In the genomic region with DNA sequence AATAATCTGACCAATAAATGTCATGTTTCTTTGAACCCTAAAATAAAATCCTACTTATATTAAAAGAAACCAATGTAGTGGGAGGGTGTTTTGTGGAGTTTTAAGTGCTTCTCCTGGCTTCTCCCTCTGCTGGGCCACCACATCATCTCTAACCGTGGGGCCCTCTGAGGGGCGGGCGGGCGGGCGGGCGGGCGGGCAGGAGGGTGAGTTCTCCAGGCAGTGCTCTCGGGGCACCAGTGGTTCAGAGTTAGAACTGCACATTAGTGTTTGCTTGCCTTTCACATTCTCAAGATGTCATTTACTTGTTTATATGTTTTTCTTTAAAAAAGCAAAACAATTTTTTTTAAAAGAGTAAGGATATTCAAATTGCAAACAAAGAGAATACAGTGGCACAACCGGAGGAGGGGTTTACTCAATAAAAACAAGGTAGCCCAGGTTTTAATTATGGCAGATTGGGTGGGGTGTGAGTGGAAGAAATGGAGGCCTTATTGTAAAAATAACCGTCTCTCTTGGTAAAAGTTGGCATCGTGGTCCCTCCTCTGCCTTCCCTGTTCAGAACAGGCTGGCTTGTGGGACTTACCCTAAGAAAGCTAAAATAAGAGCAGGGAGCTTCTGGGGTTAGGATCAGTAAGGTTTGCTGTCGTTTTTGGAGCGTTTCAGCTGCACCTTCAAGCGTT, we compare ENCODE assay signal across 13 mouse cellular contexts.
DNase-seq lines count a peak whose midpoint lies in the region; ATAC-seq and TF ChIP-seq lines count a peak whose summit lies in the region.
"Had no signal": no experiment of that assay in that cellular context is flagged by ENCODE, and none has a peak within 500 bp of the region (broad histone marks: within the 10 kb centered on the region; RNA-seq: fewer than 3 reads in every experiment).

No protein-coding gene starts in this region.

- no peak for DNase-seq in gastrocnemius, adult 2 months
- no peak for DNase-seq in gastrocnemius, postnatal 25 days
- no peak for DNase-seq in neural tube, embryonic 11.5 days (ENCODE audit: low spot score)
- DNase-seq in neural tube, embryonic 10.5 days (ENCODE audit: extremely low spot score, low spot score), result no peak
- DNase-seq in midbrain, embryonic 10.5 days (ENCODE audit: low spot score), result peak; percentile 28
- DNase-seq in ovary, postnatal 10 days (ENCODE audit: low spot score), result no peak
- DNase-seq in testis, postnatal 14 days (ENCODE audit: low spot score), result no peak
- DNase-seq: right cerebral cortex, adult 18-20 months had no signal

- peaks cover 4% of the 10 kb centered on the region; the same call in 1 of the 2 replicates for H3K4me1 ChIP-seq in neural tube, embryonic 11.5 days (ENCODE audit: control insufficient read depth, insufficient read depth, low read length)
- H3K4me1 ChIP-seq in midbrain, embryonic 10.5 days, result peaks cover 43% of the 10 kb centered on the region
- H3K4me1 ChIP-seq: liver, embryonic 12.5 days; stomach, embryonic 15.5 days had no signal

- no peaks in the 10 kb centered on the region for H3K9me3 ChIP-seq in neural tube, embryonic 11.5 days (ENCODE audit: control insufficient read depth, low read length)
- no peaks in the 10 kb centered on the region for H3K9me3 ChIP-seq in midbrain, embryonic 10.5 days (replicated peaks)
- H3K9me3 ChIP-seq: liver, embryonic 12.5 days; stomach, embryonic 15.5 days had no signal

- intact Hi-C loops in gastrocnemius, adult 2 months (cut with DNase I), result loop anchor here (10.0 kb wide), 1 partner anchor 62 kb away; no protein-coding TSS in a partner anchor

- H3K27me3 ChIP-seq in neural tube, embryonic 11.5 days (ENCODE audit: control insufficient read depth, insufficient read depth, low read length), result no peaks in the 10 kb centered on the region
- no peaks in the 10 kb centered on the region for H3K27me3 ChIP-seq in midbrain, embryonic 10.5 days (ENCODE audit: low read depth, poor library complexity, severe bottlenecking)
- H3K27me3 ChIP-seq: liver, embryonic 12.5 days; Patski; stomach, embryonic 15.5 days had no signal

- no peaks in the 10 kb centered on the region for H3K36me3 ChIP-seq in neural tube, embryonic 11.5 days (ENCODE audit: control insufficient read depth, insufficient read depth, low read length)
- peaks cover 12% of the 10 kb centered on the region for H3K36me3 ChIP-seq in midbrain, embryonic 10.5 days
- H3K36me3 ChIP-seq: liver, embryonic 12.5 days; stomach, embryonic 15.5 days had no signal

- no peak for TF ChIP-seq CTCF in gastrocnemius, adult 2 months (IDR thresholded peaks at IDR 0.05)

- peak overlapping the region; percentile 45; the same call in 1 of the 2 replicates for H3K9ac ChIP-seq in neural tube, embryonic 11.5 days (ENCODE audit: low read length)
- H3K9ac ChIP-seq: liver, embryonic 12.5 days; stomach, embryonic 15.5 days had no signal

- ATAC-seq in neural tube, embryonic 11.5 days (ENCODE audit: insufficient read depth, low FRiP score, low TSS enrichment), result peak; percentile 80
- no peak for ATAC-seq in granulocyte monocyte progenitor cell, adult 5-6 weeks (replicated peaks; ENCODE audit: poor library complexity, severe bottlenecking)
- ATAC-seq: liver, embryonic 12.5 days; Patski had no signal

- H3K4me2 ChIP-seq in neural tube, embryonic 11.5 days (ENCODE audit: low read depth), result no peak overlapping the region
- H3K4me2 ChIP-seq: liver, embryonic 12.5 days; stomach, embryonic 15.5 days had no signal

- H3K27ac ChIP-seq in gastrocnemius, adult 2 months, result peak overlapping the region; percentile 62
- peak overlapping the region; percentile 75 for H3K27ac ChIP-seq in neural tube, embryonic 11.5 days (ENCODE audit: low read depth, low read length)
- peak overlapping the region; percentile 81 for H3K27ac ChIP-seq in midbrain, embryonic 10.5 days (replicated peaks)
- H3K27ac ChIP-seq: liver, embryonic 12.5 days; stomach, embryonic 15.5 days had no signal

- 44% methylated on average over 14 of the region's 14 CpGs for WGBS in neural tube, embryonic 11.5 days
- WGBS in midbrain, embryonic 10.5 days, result 44% methylated on average over 14 of the region's 14 CpGs

- no peak overlapping the region for H3K4me3 ChIP-seq in gastrocnemius, adult 2 months
- no peak overlapping the region for H3K4me3 ChIP-seq in neural tube, embryonic 11.5 days (ENCODE audit: low read depth, low read length)
- H3K4me3 ChIP-seq in midbrain, embryonic 10.5 days, result peak overlapping the region; percentile 17; the same call in 1 of the 2 replicates
- H3K4me3 ChIP-seq: erythroblast, embryonic 14.5 days; liver, embryonic 12.5 days; stomach, embryonic 15.5 days had no signal
